Mouse (Mus musculus) heart, postnatal 0 days (tissue): Measurements from ENCODE around the gene Scamp5. TPM values are rescaled to one million over a fixed set of nuclear protein-coding genes. Genes with fewer than 3 reads are reported as not detected.

Experiments
- ATAC-seq: fragments of 200-750 bp; cut with Nextera tagmentation; 2 replicates; pipeline ENCODE4 v1.8.0; 2017; ENCODE audit warnings: low read depth, moderate number of reproducible peaks, moderate library complexity; ENCODE audit not compliant: insufficient read depth
- DNase-seq: peaks from one replicate; pipeline ENCODE4 v3.0.0-alpha.2; 2016; ENCODE audit warnings: low spot score
- H3K27ac ChIP-seq: fragments of 300-500 bp; sonication (generic); 2 replicates; pipeline ENCODE4 v1.5.1; 2014; ENCODE audit warnings: low read depth, mild to moderate bottlenecking
- H3K27me3 ChIP-seq: fragments of 300-500 bp; sonication (generic); 2 replicates; pipeline ENCODE4 v1.6.1; 2014; ENCODE audit warnings: low read length, mixed read lengths; ENCODE audit not compliant: control insufficient read depth, insufficient read depth
- H3K36me3 ChIP-seq: fragments of 300-500 bp; sonication (generic); replicated peaks from 2 replicates; pipeline ENCODE4 v1.6.1; 2014; ENCODE audit warnings: low read length, mixed read lengths; ENCODE audit not compliant: control insufficient read depth, insufficient read depth
- H3K4me1 ChIP-seq: fragments of 300-500 bp; sonication (generic); 2 replicates; pipeline ENCODE4 v1.6.1; 2014; ENCODE audit warnings: antibody characterized with exemption; ENCODE audit not compliant: control insufficient read depth, insufficient read depth
- H3K4me2 ChIP-seq: fragments of 300-500 bp; sonication (generic); 2 replicates; pipeline ENCODE4 v1.6.1; 2014; ENCODE audit warnings: low read depth, mild to moderate bottlenecking, low read length, moderate library complexity
- H3K4me3 ChIP-seq: fragments of 300-500 bp; sonication (generic); 2 replicates; pipeline ENCODE4 v1.5.1; 2014; ENCODE audit warnings: low read depth, low read length
- H3K9ac ChIP-seq: fragments of 300-500 bp; sonication (generic); replicated peaks from 2 replicates; pipeline ENCODE4 v1.6.1; 2014; ENCODE audit warnings: low read depth, low read length, mixed read lengths
- H3K9me3 ChIP-seq: fragments of 300-500 bp; sonication (generic); replicated peaks from 2 replicates; pipeline ENCODE4 v1.6.1; 2016; ENCODE audit warnings: low read length; ENCODE audit not compliant: control insufficient read depth
- CTCF ChIP-seq: IDR thresholded peaks from 2 replicates; pipeline ENCODE4 v1.5.1; 2016; ENCODE audit warnings: antibody characterized with exemption, control low read depth, low read depth
- EP300 ChIP-seq: IDR thresholded peaks from 2 replicates; pipeline ENCODE4 v1.6.1; 2016; ENCODE audit warnings: antibody characterized with exemption, low read depth
- WGBS: fragments of 180-500 bp; shearing (Covaris S2); extraction: QIAGEN DNeasy Blood & Tissue Kit; methylation state at CpG from one replicate; pipeline ENCODE4 v1.1.7; 2014; 5-methylcytosine and 5-hydroxymethylcytosine counted together
- polyA plus RNA-seq: library from polyadenylated mRNA; unstranded; fragments of >200 nt; fragmentation: Nextera tagmentation; extraction: Ambion mirVana; gene quantifications from 2 replicates; pipeline ENCODE4 v1.2.1, GENCODE M21; 2015
- total RNA-seq: library from RNA; depleted of rRNA; stranded (reverse); fragments of >200 nt; gene quantifications from 2 replicates; pipeline ENCODE4 v1.2.3, GENCODE M21; 2014; ENCODE audit warnings: low replicate concordance

Scamp5 gene
- total and polyA plus RNA-seq, 2 experiments from 2014 or later = 7.0 to 16.1 TPM

- TF ChIP-seq EP300 (no peak), CTCF (no peak)
- whole genome bisulfite sequencing = 63% methylated on average over 7 of the region's 7 CpGs
- no peak for ATAC-seq
Measured at GRCm38 (mm10) chr9:57498536-57498935, 30.7 kb upstream of the Scamp5 start.

GRCm38 (mm10) chr9:57497236-57497635, 29.4 kb upstream of the Scamp5 start:
- 63% methylated on average over 5 of the region's 5 CpGs for WGBS
- Histone ChIP-seq H3K4me2 (no peak overlapping the region), H3K4me3 (no peak overlapping the region), H3K36me3 (no peaks in the 10 kb centered on the region), H3K4me1 (no peaks in the 10 kb centered on the region), H3K9ac (no peak overlapping the region), H3K27ac (no peak overlapping the region), H3K27me3 (peaks cover 10% of the 10 kb centered on the region), H3K9me3 (no peaks in the 10 kb centered on the region)
- TF ChIP-seq CTCF (no peak), EP300 (no peak)
- ATAC-seq (no peak), DNase-seq (no peak)

More at GRCm38 (mm10) chr9:57498536-57498935, 30.7 kb upstream of the Scamp5 start:
- H3K9ac ChIP-seq = no peak overlapping the region
- no peaks in the 10 kb centered on the region for H3K36me3 ChIP-seq
- peaks cover 23% of the 10 kb centered on the region for H3K27me3 ChIP-seq
- no peak overlapping the region for H3K4me3 ChIP-seq
- no peak for DNase-seq
- H3K27ac ChIP-seq = no peak overlapping the region
- H3K9me3 ChIP-seq = no peaks in the 10 kb centered on the region
- H3K4me2 ChIP-seq = no peak overlapping the region
- peaks cover 7% of the 10 kb centered on the region; the same call in 1 of the 2 replicates for H3K4me1 ChIP-seq

- DNase-seq = no peak
- Histone ChIP-seq H3K4me3 (no peak overlapping the region), H3K36me3 (no peaks in the 10 kb centered on the region), H3K4me2 (no peak overlapping the region), H3K9ac (no peak overlapping the region), H3K27ac (no peak overlapping the region), H3K4me1 (no peaks in the 10 kb centered on the region), H3K27me3 (no peaks in the 10 kb centered on the region), H3K9me3 (no peaks in the 10 kb centered on the region)
- no peak for ATAC-seq
- TF ChIP-seq CTCF = no peak
- no peak for TF ChIP-seq EP300
Measured at GRCm38 (mm10) chr9:57494970-57495369, 27.1 kb upstream of the Scamp5 start.

DNA sequence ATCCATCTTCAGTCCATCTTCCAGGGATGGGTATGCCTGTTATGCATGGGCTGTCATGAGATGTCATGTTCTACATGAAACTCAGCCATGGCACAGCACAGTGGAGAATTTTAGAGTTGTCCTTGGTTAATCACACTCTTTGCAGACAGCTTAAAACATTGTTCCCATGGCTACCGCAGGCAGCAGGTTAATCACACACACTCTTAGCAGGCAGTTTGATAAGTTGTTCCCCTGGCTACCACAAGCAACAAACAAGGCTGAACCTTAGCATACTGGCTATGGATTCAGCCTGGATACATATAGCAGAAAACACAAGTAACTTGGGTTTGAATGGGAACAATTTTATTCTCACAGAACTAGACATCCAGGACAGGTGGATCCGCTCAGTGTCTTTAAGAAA, 25.7 kb upstream of the Scamp5 start:
- H3K4me1 ChIP-seq = no peaks in the 10 kb centered on the region
- no peaks in the 10 kb centered on the region for H3K9me3 ChIP-seq
- H3K4me2 ChIP-seq = no peak overlapping the region
- peak; percentile 53 for DNase-seq
- no peaks in the 10 kb centered on the region for H3K27me3 ChIP-seq
- no peak overlapping the region for H3K4me3 ChIP-seq
- no peak overlapping the region for H3K9ac ChIP-seq
- ATAC-seq = peak; percentile 88
- H3K27ac ChIP-seq = no peak overlapping the region
- H3K36me3 ChIP-seq = no peaks in the 10 kb centered on the region
- TF ChIP-seq CTCF (no peak), EP300 (no peak)
- 58% methylated on average over 2 of the region's 2 CpGs for WGBS

- TF ChIP-seq EP300 (no peak), CTCF (no peak)
- H3K36me3 ChIP-seq = no peaks in the 10 kb centered on the region
- H3K9me3 ChIP-seq = no peaks in the 10 kb centered on the region
- no peak for DNase-seq
- H3K4me1 ChIP-seq = no peaks in the 10 kb centered on the region
- no peak overlapping the region for H3K27ac ChIP-seq
- H3K9ac ChIP-seq = no peak overlapping the region
- H3K4me3 ChIP-seq = no peak overlapping the region
- no peaks in the 10 kb centered on the region for H3K27me3 ChIP-seq
- 70% methylated on average over 7 of the region's 7 CpGs for WGBS
- H3K4me2 ChIP-seq = no peak overlapping the region
- ATAC-seq = no peak
Measured at GRCm38 (mm10) chr9:57487807-57488206, 19.9 kb upstream of the Scamp5 start.

DNA sequence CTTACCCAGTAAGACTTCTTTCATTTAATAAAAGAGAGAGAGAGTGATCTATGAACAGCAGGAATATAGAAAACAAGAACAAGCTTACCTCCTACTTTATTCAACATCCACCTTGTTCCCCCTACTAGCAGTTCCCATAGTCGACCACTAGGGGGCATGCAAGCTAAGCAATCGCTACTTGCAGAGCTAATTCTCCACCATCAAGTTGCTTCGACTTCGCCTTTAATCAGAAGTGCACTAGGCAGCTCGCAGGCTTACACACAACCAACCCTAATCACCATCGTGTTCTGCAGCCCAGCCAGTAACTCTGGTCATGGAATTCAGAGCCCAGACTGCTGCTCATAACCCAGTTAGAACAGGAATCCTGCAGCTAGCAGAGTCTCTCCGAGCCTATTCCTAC, 17.9 kb upstream of the Scamp5 start:
- ATAC-seq = peak; percentile 90

More for the DNA sequence above, 17.9 kb upstream of the Scamp5 start:
- Histone ChIP-seq H3K9ac (no peak overlapping the region), H3K27ac (no peak overlapping the region), H3K9me3 (no peaks in the 10 kb centered on the region), H3K4me1 (no peaks in the 10 kb centered on the region), H3K27me3 (no peaks in the 10 kb centered on the region), H3K4me2 (no peak overlapping the region), H3K4me3 (no peak overlapping the region), H3K36me3 (no peaks in the 10 kb centered on the region)
- DNase-seq = peak; percentile 92
- TF ChIP-seq EP300 (no peak), CTCF (peak; percentile 99)
- 11% methylated on average over 7 of the region's 7 CpGs for WGBS
